Mouse (Mus musculus) spleen, postnatal 4 days (tissue): ENCODE measurements around the gene Agps.
A peak's percentile ranks its signal among the peaks of the same experiment; 100 is the strongest.

Source experiments
- DNase-seq, 2 experiments: peaks; one replicate each; pipeline ENCODE4 v3.0.0; 2022; ENCODE audit warnings: low spot score in 2 of 2

The Agps gene

DNA sequence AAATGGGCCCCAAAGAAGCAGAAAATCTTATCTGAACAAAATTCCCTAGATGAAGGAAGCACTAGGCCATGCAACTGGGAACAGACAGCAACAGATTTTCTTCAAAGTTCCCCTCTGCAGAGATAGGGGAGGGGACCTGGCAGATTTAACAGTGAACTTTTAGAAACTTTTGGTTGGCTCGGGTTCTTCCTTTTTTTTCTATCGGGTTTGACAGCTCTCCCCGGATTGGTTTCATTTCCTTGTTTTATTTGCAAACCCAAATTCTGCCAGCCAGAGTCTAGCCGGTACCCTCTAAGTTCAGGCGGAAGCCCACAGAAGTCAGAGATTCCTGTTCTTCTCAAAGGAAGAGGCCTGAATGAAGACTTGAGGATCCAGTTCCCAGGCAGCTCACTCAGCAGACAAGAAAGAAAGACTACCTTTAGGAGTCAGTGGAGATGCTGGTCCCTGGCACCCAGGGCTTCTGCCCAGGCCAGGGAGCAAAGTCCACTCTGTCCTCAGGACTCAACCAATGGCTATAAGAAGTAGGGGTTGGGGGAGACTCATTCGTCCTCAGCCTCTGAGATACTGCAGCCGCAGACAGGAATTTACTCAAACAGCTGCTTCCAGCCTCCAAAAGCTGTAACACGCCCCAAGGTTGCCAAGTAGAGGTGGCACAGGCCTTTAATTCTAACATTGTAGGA is 2.9 kb upstream of the Agps start:
- no peak for DNase-seq

DNA sequence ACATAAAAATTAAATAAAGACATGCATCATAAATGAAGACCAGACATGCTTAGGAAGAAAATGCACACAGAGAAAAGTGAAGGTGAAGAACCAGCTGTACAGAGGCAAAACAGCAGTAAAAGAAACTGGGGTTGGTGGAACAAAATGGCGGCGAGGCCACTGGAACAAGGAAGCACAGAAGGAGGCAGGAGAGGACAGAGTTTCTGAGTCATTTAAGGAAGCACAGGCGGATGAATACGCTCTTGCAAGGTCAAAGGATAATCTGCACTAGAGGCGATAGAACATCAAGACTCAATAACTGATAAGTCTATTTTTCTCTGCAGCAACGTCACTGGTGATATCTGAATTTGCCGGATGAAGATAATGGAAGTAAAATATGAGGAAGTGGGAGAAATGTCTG is 1.7 kb upstream of the Agps start:
- no peak for DNase-seq

DNA sequence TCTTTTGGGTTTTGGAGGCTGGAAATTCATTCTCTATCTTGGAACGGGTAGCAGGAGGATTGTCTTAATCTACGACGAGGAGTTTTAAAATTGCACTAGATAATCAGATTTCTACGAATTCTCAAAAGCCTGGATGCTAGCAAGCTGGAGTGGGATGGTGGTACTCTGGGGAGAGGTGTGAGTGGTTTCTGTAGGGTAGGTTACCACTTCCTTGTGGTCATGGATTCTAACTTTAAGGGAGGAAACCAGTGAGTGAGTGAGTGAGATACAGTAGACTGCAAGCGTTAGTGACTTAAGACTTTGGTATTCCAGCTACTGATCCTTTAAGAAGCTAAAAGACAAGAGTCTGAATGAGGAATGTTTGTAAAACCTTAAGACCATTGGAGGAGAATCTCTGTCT is 804 bp downstream of the Agps start:
- DNase-seq = no peak

DNA sequence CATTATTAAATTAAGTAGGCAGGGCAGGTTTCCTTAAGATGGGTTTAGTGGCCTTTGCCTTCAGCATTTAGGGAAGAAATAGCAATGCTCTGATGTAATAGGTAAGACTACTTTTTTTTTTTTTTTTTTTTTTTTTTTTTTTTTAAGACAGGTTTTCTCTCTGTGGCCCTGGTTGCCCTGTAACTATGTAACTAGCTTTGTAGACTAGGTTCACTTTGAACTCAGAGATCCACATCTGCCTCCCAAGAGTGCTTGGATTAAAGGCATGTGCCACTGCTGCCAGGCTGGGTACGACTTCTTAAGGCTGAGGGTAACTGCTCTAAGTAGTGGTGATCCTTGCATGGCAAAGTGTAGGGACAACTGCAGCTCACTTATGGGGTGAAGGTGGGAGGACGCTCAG is 2.5 kb downstream of the Agps start:
- DNase-seq = no peak

DNA sequence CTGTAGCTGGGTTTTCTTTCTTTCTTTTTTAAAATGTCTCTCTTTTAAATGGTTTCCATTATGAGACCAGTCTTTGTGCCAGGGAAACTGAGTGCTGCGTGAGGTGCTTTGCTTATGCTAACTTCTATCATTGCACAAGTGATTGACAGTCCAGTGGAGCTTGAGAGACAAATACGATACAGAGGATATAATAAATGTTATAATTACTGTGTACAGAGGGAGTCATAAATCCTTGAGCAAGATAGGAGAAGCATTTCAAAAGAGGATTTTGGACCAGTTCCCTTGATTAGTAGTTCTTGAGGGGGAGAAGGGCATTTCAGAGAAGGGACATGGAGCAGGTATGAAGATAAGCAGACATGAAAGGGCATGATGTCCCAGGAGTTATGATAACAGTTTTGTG is 10.3 kb downstream of the Agps start:
- no peak for DNase-seq

DNA sequence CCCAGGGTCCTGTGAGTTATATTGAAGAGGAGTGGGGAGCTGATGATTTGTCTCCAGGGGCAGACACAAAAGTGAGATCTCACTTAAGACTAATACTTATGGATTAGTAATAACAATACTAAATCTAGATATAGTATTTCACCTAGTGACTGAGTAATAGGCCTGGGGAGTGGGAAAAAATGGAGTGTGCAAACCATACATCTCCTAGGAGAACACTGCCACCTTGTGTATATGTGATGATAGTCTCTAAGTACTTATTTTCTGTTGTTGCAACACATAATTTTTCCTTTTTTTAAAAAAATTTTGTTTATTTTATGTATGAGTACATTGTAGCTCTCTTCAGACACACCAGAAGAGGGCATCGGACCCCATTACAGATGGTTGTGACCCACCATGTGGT is 15.7 kb downstream of the Agps start:
- DNase-seq = no peak

DNA sequence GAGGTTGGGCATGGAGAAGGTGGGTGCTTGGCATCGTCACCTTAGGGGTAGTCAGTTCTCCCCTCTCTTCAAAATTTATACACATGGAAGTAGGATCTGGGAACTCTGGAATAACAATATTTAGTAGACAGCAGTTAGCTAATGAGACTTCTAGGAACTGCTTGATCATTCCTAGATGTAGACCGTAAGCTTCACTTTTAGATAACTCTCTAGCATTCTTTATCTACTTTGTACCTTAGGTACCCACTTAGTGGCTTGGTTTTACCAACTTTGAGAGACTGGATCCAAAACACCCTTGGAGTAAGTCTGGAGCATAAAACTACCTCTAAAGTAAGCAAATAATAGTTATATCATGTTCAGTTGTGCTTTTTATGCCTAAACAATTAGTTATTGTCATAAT is 20.5 kb downstream of the Agps start:
- no peak for DNase-seq

DNA sequence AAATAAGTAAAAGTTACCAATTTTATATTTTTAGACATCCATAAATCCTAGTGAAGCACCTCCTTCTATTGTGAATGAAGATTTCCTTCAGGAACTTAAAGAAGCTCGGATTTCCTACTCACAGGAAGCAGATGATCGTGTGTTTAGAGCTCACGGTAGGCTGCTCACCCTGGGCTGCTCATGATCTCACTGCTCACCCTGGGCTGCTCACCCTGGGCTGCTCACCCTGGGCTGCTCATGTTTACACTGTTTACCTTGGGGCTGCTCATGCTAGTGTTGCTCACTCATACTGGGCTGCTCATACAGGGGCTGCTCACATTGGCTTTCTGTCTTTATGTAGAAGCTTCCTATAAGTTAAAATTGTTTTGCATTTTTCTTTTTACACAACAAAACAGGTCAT is 22.2 kb downstream of the Agps start:
- DNase-seq = no peak

DNA sequence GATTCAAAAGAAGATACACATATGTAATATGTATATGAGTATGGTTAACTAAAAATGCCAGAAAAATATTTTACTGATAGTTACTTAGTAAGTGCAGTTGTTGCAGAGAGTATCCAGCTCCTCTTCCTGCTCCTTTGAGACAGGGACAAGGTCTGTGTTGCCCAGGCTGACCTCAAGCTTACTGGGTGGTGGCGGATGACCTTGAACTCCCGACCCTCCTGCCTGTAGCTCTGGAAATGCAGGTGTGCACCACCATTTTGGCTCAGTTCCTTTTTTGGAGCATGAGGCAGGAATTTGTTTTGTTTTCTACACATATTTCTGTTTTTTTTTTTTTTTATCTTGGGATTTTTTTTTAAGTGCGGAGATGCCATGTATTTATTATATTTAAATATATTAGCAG is 29.1 kb downstream of the Agps start:
- DNase-seq = no peak

DNA sequence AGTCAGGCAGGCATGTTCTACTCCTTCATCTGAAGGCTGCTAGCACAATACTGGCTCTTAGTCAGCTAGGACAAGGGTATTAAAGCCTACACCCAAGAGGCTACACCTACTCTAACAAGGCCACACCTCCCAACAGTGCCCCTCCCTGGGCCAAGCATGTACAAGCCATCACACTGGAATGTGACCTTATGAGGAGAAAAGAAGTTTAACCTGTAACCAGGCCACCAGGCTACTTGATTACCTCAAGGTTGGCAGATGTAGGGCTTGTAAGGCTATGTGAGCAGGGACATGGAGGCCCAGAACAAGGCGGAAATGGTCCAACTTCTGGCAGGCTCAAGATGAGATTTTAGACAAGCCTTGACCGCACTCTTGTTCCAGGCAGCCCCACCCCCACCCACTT is 37.6 kb downstream of the Agps start:
- no peak for DNase-seq

DNA sequence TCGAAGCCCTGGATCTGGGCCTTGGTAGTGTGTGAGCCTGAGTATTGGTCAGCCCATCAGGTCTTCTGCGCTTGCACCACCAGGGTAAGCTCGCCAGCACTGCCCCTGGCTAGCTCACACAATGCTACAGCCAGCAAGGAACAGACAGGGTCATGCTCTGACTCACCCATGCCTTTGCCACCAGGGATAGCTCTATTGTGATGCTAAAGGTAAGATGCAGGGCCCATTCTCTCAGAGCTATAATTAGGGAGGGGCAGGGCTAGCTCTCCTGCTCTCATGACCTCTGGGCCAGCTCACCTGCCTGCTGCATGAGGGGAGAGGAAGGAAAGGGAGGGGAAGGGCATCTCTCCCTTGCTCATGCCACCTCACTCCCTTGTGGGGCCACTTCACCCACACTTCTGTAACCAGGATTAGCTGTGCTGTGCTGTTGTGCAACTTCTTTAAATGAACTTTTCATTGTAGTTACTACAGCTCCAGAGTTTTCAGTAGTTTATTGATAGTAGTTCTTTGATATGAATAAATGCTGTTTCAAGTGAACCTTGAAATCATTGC is 42.1 kb downstream of the Agps start:
- DNase-seq = no peak

DNA sequence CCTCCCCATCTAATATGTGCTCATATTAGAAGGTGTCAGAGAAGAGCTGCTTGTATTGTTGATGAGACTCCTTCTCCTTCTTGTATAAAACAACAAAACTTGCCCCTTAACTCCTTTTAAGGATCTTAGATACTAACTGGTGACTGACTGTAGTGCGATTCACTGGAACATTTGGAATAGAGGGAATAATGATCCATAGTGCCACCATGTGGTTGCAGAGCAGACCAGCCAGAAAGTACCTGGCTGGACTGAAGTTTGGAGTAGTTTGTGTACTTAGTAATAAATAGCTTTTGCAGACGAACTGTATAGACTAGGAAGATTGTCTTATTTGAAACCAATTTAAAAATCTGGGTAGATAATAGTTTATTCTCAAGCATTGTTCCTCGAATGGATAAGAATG is 47.8 kb downstream of the Agps start:
- no peak for DNase-seq

DNA sequence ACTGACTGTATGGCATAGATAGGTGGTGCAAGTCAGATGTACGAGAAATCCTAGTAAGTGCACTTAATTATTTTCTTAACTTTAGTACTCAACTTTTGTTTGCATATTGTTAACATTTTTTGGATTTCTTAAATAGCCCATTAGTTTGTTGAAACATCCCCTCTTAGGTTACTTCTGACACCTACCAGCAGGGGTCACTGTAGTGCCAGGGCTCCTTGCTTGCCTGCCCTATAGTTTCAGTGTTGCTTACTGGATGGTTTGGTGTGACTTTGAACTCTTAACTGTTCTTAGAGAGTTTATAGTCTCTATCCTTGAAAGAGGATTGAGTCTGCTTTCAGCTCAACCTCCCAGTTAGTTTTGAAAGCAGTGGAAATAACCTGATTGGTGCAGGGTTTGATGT is 51.6 kb downstream of the Agps start:
- DNase-seq = peak; percentile 61 to 85

DNA sequence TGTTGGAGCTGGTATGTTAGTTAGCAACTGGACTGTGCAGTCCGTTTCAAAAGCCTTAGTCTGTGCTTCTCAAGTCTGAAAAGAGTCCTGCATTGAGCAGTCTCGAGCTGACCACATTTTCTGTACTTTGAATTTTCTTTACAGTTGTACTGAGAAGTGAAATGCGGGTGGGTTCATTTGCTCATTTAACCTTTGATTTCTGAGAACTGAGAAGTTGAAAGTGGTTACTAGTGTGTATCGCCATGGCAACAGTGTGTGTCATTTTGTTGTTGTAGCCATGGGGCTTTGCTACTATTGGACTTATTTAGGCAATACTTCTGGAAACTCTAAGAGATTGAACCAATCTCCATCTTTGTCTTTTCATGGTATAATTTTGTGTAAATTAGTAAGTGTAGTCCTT is 60.0 kb downstream of the Agps start:
- no peak for DNase-seq

DNA sequence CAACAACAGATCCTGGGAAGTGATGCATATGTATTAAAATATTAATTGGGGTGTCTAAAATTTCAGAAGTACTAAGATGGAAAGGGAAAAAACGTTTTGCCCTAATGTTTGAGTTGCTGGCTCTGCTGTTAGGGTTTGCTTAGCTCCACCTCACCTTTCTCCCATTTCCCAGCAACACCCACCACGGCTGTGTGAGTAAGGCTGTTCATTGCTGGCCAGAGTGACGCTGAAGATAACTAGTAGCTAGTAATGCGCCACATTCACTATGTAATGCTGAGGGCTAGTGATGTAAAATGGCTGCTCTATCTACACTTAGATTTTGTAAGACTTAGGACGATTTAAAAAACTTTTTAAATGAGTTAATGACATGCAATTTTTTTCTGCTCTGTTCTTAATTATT is 63.7 kb downstream of the Agps start:
- no peak for DNase-seq

DNA sequence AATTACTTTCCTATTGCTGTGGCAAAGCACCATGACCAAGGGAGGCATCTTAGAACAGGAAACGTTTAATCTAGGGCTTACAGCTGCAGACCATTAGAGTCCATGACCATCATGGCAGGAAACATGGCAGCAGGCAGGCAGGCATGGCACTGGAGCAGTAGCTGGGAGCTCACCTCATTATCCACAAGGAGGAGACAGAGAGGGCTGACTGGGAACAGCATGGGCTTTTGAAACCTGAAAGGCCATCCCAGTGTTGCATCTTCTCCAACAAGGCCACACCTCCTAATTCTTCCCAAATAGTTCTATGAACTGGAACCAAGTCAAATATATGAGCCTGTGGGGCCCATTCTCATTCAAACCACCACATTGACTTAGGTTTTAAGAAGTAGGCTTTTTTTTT is 68.3 kb downstream of the Agps start:
- no peak for DNase-seq

DNA sequence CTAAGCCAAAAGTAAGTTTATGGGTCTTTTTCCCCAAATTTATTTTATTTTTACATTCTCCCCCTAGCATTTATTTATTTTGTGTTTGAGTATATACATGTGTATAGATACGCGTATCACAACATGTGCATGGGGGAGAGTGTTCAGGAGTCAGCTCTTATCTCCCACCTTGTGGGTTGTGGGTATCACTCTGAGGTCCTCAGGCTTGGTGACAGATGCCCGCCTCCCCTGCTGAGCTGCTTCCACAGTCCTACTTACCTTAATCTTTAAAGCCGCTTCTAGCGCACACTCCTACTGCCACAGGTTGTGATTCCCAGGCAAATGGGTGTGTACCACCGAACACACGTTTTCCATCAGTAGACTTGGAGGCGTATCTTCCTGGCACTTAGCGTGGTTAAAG is 69.9 kb downstream of the Agps start:
- no peak for DNase-seq

DNA sequence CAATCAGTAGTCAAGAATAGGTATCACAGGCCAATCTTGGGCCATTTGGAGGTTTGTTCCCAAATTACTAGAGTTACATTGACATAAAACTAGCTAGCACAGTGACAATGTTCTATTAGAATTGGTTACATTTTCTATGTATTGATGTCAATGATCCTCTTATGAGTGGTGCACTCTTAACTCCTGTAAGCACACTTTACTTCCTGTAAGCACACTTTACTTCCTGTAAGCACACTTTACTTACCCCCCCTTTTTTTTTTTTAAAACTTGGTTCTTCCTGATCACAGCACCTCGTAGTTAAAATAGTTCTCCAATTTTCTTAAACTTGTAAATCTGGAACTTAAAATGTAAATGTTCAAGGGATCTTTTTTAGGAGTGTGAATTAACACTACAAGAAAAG is 75.2 kb downstream of the Agps start:
- no peak for DNase-seq

DNA sequence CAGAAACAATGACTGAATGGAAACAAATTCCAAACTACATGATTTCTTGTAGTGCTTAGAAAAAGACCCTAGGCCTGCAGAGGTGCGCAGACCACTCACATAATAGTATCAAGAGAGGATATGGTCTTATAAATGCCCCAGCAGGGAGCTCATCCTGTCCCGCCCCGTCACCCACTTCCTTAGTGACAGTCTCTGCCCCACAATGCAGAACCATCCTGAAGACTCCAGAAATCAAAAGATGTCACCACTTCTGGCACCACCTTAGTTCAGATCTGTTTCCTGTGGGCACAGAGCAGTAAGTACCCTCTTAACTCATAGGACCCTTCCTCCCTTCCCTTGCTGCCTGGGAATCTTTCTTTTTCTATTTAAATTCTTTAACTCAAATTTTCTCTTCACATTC is 83.1 kb downstream of the Agps start:
- DNase-seq = no peak

DNA sequence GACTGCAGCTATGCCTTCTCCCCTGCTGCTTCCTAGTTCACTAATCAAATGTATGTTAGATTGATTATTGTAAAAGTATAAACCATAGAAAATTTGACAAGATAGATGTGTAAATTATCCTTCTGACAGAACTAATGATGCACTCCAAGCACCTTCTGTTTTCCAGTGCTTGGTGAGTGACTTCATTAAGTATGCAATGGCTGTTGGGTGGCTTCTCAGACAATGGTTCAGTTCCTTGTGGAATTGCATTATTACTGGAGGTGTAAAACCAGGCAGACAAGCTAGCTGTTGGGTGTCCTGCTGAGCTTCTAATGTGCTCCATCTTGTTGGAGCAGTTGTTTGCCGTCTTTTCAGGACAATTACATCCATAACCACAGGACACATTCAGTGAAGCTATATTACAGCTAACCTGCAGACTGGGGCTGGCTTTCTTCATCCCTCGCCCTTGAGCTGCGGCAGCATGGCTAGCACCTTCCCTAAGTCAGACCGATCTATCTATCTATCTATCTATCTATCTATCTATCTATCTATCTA is 91.9 kb downstream of the Agps start:
- no peak for DNase-seq

DNA sequence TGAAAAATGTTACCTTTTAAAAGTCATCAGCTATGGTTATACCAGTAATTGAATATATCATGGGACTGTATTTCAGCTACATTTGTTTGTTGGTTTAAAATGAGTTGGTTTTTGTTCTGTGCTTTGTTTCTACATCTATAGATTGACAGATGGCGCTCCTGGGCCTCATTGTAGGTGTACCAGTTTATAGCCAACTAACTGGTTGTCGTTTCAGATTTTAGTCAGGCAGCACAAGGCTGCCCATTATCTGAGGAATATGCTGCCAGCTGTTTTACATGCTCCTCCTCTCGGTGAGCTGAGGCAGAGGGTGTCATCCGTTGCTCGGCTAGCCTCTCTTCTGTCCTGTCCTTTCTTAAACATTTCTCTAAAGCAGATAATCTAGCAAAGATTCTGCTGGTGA is 94.1 kb downstream of the Agps start:
- no peak for DNase-seq

DNA sequence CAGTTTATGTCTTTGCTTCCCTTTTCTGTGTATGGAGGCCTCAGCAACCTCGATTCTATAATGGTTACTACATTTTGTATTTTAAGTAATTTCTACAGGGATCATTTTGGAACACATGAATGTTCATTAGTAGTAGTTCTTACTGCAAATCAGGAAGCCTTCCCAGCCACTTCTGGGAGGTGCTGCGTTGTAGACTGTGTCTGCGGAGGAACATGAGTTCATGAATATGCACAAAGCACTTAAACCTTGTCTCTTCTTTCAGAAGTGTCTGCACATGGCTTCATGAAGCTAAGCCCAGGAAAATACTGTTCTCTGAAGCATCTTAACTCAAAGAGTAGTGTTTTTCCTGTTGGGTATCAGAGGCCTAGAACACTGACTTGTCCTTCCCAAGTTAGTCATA is 96.0 kb downstream of the Agps start:
- no peak for DNase-seq

DNA sequence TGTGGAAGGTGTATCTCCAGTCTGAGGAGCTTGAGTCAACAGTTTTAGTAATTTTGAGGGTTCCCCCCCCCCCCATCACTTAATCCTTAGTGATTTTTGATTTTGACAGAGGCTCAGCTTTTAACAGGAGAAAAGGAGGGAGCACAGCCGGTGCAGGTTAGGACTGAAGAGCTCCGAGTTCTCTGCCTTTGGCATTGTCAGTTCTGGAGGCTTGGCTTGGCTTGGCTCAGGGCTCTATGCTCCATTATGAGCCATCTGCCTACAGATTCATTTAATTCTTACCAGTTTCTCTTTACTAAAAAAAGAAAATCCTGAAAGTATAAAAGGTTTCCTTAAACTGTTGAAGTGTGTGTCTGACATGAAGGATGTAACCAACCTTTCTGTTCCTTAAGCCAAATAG is 97.2 kb downstream of the Agps start:
- DNase-seq = no peak
